Mouse (Mus musculus): Measurements from ENCODE around the gene Chic2. TPM values are rescaled to one million over a fixed set of nuclear protein-coding genes. Genes with fewer than 3 reads are reported as not detected.

Chic2 gene
- polyA plus RNA-seq, 1 experiment from 2014 or later = 20.4 TPM

DNA sequence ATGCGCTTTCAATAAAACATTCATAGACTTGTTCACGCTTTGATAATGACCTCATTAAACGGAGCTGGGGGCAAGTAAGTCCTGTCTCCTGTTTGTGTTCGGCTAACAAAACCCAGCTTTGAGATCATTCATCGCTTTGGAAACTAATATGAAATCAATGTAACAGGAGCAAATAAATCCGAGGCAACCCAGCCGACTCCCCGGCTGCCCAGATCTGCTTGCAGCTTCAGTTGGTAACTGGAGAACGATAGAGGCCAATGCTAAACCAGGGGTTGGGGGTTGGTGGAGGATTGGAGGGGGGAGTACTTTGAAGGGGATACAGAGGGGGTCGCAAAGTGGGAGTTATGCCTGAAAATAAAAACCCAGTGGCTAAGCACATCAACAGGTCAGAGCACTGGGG lies 27.4 kb upstream of the Chic2 start:
- H3K27me3 ChIP-seq (ENCODE audit: control insufficient read depth, insufficient read depth, low read length) = peaks cover 90% of the 10 kb centered on the region

DNA sequence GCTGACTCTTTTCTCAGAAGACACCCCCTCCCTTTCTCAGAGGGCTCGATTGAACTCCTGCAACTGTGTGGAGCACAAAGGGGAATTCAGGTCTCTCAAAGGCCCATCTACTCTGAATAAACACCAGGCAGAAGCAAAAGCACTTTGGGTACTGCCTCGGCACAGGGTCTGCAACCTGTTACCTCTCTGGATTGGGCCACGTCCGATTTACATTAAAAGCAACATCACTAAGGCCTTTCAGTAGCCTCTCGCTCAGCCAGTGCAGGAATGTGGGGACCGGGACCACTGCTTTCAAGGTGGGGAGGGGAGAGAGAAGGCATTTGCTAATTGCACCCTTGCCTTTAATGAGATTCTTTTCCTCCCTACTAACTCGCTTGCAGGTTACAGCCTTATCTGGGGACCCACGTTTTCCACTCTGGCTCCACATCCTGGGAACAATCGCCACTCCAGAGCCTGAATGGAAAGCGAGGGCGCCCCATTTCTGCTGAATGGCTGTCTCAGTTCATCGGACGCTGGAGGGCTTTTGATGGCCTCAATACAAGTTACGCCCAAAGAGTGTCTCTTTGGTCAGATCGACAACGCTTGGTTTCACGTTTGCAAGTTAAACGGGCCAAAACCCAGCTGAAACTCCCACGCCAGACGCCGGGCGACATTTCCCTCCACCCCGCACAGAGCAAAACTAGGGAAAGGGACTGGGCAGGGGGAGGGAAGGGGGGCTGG lies 26.2 kb upstream of the Chic2 start:
- no peak overlapping the region for H3K27ac ChIP-seq (ENCODE audit: low read length)
- ATAC-seq (ENCODE audit: insufficient read depth, low FRiP score) = no peak
- H3K4me3 ChIP-seq (replicated peaks; ENCODE audit: low read length) = no peak overlapping the region
- no peaks in the 10 kb centered on the region for H3K36me3 ChIP-seq (ENCODE audit: control insufficient read depth, insufficient read depth, low read length)
- no peak overlapping the region for H3K4me2 ChIP-seq (ENCODE audit: low read depth, low read length)
- H3K9me3 ChIP-seq (replicated peaks; ENCODE audit: control insufficient read depth, low read length) = no peaks in the 10 kb centered on the region
- H3K9ac ChIP-seq (ENCODE audit: low read length) = no peak overlapping the region
- peaks cover 19% of the 10 kb centered on the region for H3K4me1 ChIP-seq (ENCODE audit: control insufficient read depth, insufficient read depth, low read length)
- 6% methylated on average over 23 of the region's 23 CpGs for WGBS
- peaks cover 79% of the 10 kb centered on the region for H3K27me3 ChIP-seq (ENCODE audit: control insufficient read depth, insufficient read depth, low read length)

More for the DNA sequence above, 27.4 kb upstream of the Chic2 start:
- Histone ChIP-seq H3K4me3 (replicated peaks; ENCODE audit: low read length) (no peak overlapping the region), H3K9me3 (replicated peaks; ENCODE audit: control insufficient read depth, low read length) (no peaks in the 10 kb centered on the region), H3K4me1 (ENCODE audit: control insufficient read depth, insufficient read depth, low read length) (peaks cover 23% of the 10 kb centered on the region), H3K27ac (ENCODE audit: low read length) (no peak overlapping the region), H3K9ac (ENCODE audit: low read length) (no peak overlapping the region), H3K36me3 (ENCODE audit: control insufficient read depth, insufficient read depth, low read length) (no peaks in the 10 kb centered on the region), H3K4me2 (ENCODE audit: low read depth, low read length) (no peak overlapping the region)
- 5% methylated on average over 10 of the region's 10 CpGs for WGBS
- no peak for ATAC-seq (ENCODE audit: insufficient read depth, low FRiP score)

DNA sequence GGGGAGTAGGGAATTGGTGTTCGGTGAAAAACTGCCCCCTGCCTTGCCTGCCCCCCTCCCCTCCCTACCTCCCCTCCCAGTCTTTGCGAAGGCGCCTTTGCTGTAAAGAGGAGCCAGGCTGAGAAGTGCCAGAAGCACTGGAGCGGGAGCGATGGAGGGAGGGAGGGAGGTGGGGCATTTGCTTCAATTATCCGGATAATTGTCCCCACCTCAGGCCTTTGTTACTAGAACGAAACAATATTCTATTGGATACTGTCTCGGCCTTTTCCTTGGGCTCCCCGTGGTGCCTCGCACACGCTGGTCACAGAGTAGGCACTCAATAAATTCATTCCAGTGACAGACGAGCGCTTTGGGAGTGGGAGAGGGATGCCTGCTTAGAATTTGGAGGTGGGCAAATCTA lies 25.6 kb upstream of the Chic2 start:
- Histone ChIP-seq H3K4me1 (ENCODE audit: control insufficient read depth, insufficient read depth, low read length) (peaks cover 12% of the 10 kb centered on the region; the same call in 1 of the 2 replicates), H3K4me2 (ENCODE audit: low read depth, low read length) (no peak overlapping the region), H3K27me3 (ENCODE audit: control insufficient read depth, insufficient read depth, low read length) (peaks cover 72% of the 10 kb centered on the region), H3K4me3 (replicated peaks; ENCODE audit: low read length) (no peak overlapping the region), H3K36me3 (ENCODE audit: control insufficient read depth, insufficient read depth, low read length) (no peaks in the 10 kb centered on the region), H3K9me3 (replicated peaks; ENCODE audit: control insufficient read depth, low read length) (no peaks in the 10 kb centered on the region), H3K9ac (ENCODE audit: low read length) (no peak overlapping the region), H3K27ac (ENCODE audit: low read length) (no peak overlapping the region)
- WGBS = 10% methylated on average over 13 of the region's 13 CpGs
- no peak for ATAC-seq (ENCODE audit: insufficient read depth, low FRiP score)

DNA sequence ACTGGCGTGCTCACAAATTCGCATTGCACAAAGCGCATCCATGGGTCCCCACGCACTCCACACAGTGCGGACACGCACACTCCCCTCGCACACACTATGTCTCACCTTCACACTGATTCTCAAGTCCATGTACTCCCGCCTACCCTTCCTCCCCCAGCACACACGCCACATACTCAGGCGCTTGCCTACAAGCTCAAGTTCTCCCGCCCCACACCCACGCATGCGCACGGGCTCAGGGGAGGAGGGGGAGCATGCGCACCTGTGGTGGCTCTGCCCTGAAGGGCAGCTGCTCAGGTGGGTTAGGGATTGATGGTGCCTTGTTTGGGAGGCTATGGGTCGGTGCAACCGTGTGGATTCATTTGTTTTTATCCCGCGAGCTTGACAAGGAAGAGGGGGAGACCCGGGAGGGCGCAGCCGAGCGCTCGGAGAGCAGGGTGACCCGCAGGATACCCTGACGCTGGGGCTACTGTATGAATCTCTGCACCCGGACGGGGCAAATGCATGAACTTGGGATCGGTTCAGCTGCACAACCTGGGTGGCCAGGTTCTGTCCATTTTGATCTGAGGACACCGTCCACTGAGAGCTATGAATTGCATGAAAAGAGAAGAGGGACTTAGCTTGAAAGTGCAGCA lies 22.7 kb upstream of the Chic2 start:
- H3K4me1 ChIP-seq (ENCODE audit: control insufficient read depth, insufficient read depth, low read length) = peaks cover 12% of the 10 kb centered on the region; the same call in 1 of the 2 replicates
- H3K27me3 ChIP-seq (ENCODE audit: control insufficient read depth, insufficient read depth, low read length) = peaks cover 43% of the 10 kb centered on the region
- H3K9ac ChIP-seq (ENCODE audit: low read length) = peak overlapping the region; percentile 43; the same call in 1 of the 2 replicates
- H3K4me2 ChIP-seq (ENCODE audit: low read depth, low read length) = peak overlapping the region; percentile 64
- no peaks in the 10 kb centered on the region for H3K9me3 ChIP-seq (replicated peaks; ENCODE audit: control insufficient read depth, low read length)
- WGBS = under 1% methylated on average over 30 of the region's 30 CpGs
- ATAC-seq (ENCODE audit: insufficient read depth, low FRiP score) = peak; percentile 69; the same call in 1 of the 2 replicates
- no peak overlapping the region for H3K27ac ChIP-seq (ENCODE audit: low read length)
- H3K4me3 ChIP-seq (replicated peaks; ENCODE audit: low read length) = peak overlapping the region; percentile 53
- H3K36me3 ChIP-seq (ENCODE audit: control insufficient read depth, insufficient read depth, low read length) = no peaks in the 10 kb centered on the region

DNA sequence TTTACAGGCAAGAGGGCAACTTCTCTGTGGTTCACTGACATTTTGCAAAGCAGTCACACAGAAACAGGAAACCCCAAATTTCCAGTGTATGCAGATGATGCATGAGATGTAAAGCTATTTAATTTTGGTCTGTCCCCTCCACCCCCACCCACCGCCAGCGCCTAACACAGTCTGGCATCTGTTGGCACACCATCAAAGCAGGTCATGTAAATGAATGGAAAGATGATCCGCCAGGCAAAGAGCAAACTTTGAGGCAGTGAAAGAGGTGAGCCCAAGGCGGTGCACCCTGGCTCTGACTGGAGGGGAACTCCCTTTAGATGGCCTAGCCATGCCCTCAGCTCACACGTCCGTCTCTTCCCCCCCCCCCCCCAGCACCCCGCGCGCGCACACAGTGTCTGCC lies 22.1 kb upstream of the Chic2 start:
- H3K4me1 ChIP-seq (ENCODE audit: control insufficient read depth, insufficient read depth, low read length) = peaks cover 12% of the 10 kb centered on the region; the same call in 1 of the 2 replicates
- peak overlapping the region; percentile 43; the same call in 1 of the 2 replicates for H3K9ac ChIP-seq (ENCODE audit: low read length)
- no peaks in the 10 kb centered on the region for H3K9me3 ChIP-seq (replicated peaks; ENCODE audit: control insufficient read depth, low read length)
- peak overlapping the region; percentile 64 for H3K4me2 ChIP-seq (ENCODE audit: low read depth, low read length)
- no peak overlapping the region for H3K27ac ChIP-seq (ENCODE audit: low read length)
- peaks cover 38% of the 10 kb centered on the region for H3K27me3 ChIP-seq (ENCODE audit: control insufficient read depth, insufficient read depth, low read length)
- H3K36me3 ChIP-seq (ENCODE audit: control insufficient read depth, insufficient read depth, low read length) = no peaks in the 10 kb centered on the region
- ATAC-seq (ENCODE audit: insufficient read depth, low FRiP score) = peak; percentile 50; the same call in 1 of the 2 replicates
- peak overlapping the region; percentile 53 for H3K4me3 ChIP-seq (replicated peaks; ENCODE audit: low read length)
- WGBS = 4% methylated on average over 8 of the region's 10 CpGs

DNA sequence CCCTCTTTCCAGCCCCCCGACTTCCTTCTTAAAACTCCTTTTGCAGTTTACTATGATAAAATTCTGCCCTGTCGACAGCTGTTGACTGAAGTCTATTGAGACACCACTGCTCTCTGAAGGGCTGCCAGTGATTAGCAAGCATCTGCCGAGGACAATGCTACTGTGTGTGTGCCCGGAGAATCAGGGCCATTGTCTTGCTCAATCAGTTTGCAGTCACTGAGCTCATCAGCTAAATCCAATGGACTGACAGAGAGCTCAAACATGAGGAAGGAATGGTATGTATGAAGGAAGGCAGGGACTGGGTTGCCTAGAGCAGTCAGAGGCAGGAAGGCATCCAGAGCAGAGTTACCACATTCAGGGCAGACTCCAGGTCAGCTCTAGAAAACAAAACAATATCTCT lies 18.6 kb upstream of the Chic2 start:
- Histone ChIP-seq H3K4me2 (ENCODE audit: low read depth, low read length) (no peak overlapping the region), H3K36me3 (ENCODE audit: control insufficient read depth, insufficient read depth, low read length) (no peaks in the 10 kb centered on the region), H3K4me3 (replicated peaks; ENCODE audit: low read length) (no peak overlapping the region), H3K27me3 (ENCODE audit: control insufficient read depth, insufficient read depth, low read length) (peaks cover 10% of the 10 kb centered on the region; the same call in 1 of the 2 replicates), H3K9ac (ENCODE audit: low read length) (no peak overlapping the region), H3K9me3 (replicated peaks; ENCODE audit: control insufficient read depth, low read length) (no peaks in the 10 kb centered on the region), H3K27ac (ENCODE audit: low read length) (no peak overlapping the region), H3K4me1 (ENCODE audit: control insufficient read depth, insufficient read depth, low read length) (peaks cover 7% of the 10 kb centered on the region; the same call in 1 of the 2 replicates)
- ATAC-seq (ENCODE audit: insufficient read depth, low FRiP score) = no peak
- WGBS = 36% methylated on average over 4 of the region's 4 CpGs

DNA sequence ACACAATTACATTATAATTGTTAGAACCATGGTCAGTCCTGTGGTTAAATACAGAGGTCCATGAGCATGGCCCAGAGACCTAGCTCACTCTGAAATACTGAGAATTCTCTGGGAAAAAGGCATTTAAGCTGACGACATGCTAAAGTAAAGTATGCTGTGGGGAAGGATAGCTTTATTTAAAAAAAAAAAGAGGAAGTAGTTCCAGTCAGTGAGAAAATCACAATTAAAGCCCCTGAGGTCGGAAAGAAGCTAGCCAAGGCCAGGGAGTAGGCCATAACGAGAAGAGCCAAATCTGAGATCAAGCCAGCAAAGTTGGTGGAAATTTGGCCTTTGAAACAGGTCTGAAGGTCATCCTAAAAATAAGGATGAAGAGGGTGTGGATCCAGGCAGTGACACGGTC lies 6.5 kb upstream of the Chic2 start:
- Histone ChIP-seq H3K4me3 (replicated peaks; ENCODE audit: low read length) (no peak overlapping the region), H3K9me3 (replicated peaks; ENCODE audit: control insufficient read depth, low read length) (no peaks in the 10 kb centered on the region), H3K27ac (ENCODE audit: low read length) (no peak overlapping the region), H3K9ac (ENCODE audit: low read length) (no peak overlapping the region), H3K4me2 (ENCODE audit: low read depth, low read length) (no peak overlapping the region), H3K27me3 (ENCODE audit: control insufficient read depth, insufficient read depth, low read length) (no peaks in the 10 kb centered on the region), H3K36me3 (ENCODE audit: control insufficient read depth, insufficient read depth, low read length) (no peaks in the 10 kb centered on the region), H3K4me1 (ENCODE audit: control insufficient read depth, insufficient read depth, low read length) (no peaks in the 10 kb centered on the region)
- ATAC-seq (ENCODE audit: insufficient read depth, low FRiP score) = no peak
- 74% methylated on average over 4 of the region's 4 CpGs for WGBS

DNA sequence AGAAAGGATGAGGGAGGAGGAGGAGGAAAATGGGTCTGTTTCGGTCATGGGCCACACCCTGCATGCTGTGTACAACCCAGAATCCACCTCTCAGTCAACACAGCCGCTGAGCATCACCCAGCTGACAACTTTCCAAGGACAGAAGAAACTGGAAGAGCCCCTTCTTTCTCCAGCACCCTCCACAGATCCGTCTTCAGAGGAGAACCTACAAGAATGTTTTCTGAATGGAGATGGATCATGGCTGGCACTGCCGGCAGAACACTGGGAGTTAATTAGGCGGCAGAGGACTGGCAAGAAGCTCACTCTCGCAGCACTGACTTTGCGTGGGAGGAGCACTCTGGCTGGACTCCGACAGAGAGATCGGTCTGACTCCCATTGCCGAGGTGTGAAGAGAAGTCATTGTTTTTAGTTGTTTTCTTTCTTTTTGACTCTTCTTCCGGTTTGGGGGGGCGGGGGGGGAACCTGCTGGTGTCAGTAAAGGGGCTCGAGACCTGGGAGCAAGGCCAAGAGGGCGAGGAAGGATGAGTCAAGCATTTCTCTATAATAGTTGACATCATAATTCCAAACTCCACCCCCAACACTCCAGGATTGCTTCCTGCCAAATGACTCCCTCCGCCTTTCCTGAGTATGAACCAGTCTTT lies 2.2 kb upstream of the Chic2 start:
- H3K27me3 ChIP-seq (ENCODE audit: control insufficient read depth, insufficient read depth, low read length) = no peaks in the 10 kb centered on the region
- H3K9ac ChIP-seq (ENCODE audit: low read length) = no peak overlapping the region
- H3K4me2 ChIP-seq (ENCODE audit: low read depth, low read length) = peak overlapping the region; percentile 18; the same call in 1 of the 2 replicates
- no peaks in the 10 kb centered on the region for H3K9me3 ChIP-seq (replicated peaks; ENCODE audit: control insufficient read depth, low read length)
- no peak overlapping the region for H3K4me3 ChIP-seq (replicated peaks; ENCODE audit: low read length)
- H3K4me1 ChIP-seq (ENCODE audit: control insufficient read depth, insufficient read depth, low read length) = peaks cover 11% of the 10 kb centered on the region
- 37% methylated on average over 15 of the region's 15 CpGs for WGBS
- H3K36me3 ChIP-seq (ENCODE audit: control insufficient read depth, insufficient read depth, low read length) = no peaks in the 10 kb centered on the region
- no peak for ATAC-seq (ENCODE audit: insufficient read depth, low FRiP score)
- no peak overlapping the region for H3K27ac ChIP-seq (ENCODE audit: low read length)

DNA sequence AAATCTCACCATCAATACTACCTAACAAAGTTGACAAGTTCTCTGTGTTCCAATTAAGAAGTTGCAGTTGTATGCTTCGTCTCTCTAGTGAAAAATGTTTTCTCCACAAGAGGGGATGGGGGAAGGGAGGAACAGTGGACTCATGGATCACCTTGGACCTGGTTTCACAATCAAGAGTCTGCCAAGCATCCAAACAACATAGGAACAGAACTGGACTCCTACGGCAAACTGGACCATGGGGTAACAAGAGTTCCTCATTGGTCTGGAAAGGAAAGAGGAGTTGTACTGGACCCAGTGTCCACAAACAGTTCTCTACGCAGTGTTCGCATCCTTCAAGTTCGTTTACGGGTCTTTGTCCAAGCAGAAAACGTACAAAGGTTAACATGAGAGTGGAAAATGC lies 797 bp upstream of the Chic2 start:
- Histone ChIP-seq H3K27ac (ENCODE audit: low read length) (no peak overlapping the region), H3K4me1 (ENCODE audit: control insufficient read depth, insufficient read depth, low read length) (peaks cover 12% of the 10 kb centered on the region), H3K4me3 (replicated peaks; ENCODE audit: low read length) (no peak overlapping the region), H3K9ac (ENCODE audit: low read length) (no peak overlapping the region), H3K36me3 (ENCODE audit: control insufficient read depth, insufficient read depth, low read length) (no peaks in the 10 kb centered on the region), H3K4me2 (ENCODE audit: low read depth, low read length) (no peak overlapping the region), H3K27me3 (ENCODE audit: control insufficient read depth, insufficient read depth, low read length) (no peaks in the 10 kb centered on the region), H3K9me3 (replicated peaks; ENCODE audit: control insufficient read depth, low read length) (peaks cover 3% of the 10 kb centered on the region; the same call in 1 of the 2 replicates)
- ATAC-seq (ENCODE audit: insufficient read depth, low FRiP score) = no peak
- WGBS = 69% methylated on average over 7 of the region's 7 CpGs
